Mouse (Mus musculus) forebrain, embryonic 12.5 days (tissue): ENCODE results near the gene Birc5. TPM values are rescaled to one million over a fixed set of nuclear protein-coding genes. Genes with fewer than 3 reads are reported as not detected.

Source experiments
- ATAC-seq: fragments of 200-750 bp; cut with Nextera tagmentation; 2 replicates; pipeline ENCODE4 v1.8.0; 2017; ENCODE audit warnings: moderate TSS enrichment; ENCODE audit not compliant: low FRiP score
- H3K27ac ChIP-seq: fragments of 300-500 bp; sonication (generic); 2 replicates; pipeline ENCODE4 v1.5.1; 2016; ENCODE audit warnings: mild to moderate bottlenecking
- H3K27me3 ChIP-seq: fragments of 300-500 bp; sonication (generic); 2 replicates; pipeline ENCODE4 v1.6.1; 2016; ENCODE audit warnings: mild to moderate bottlenecking
- H3K36me3 ChIP-seq: fragments of 300-500 bp; sonication (generic); replicated peaks from 2 replicates; pipeline ENCODE4 v1.6.1; 2016; ENCODE audit warnings: mild to moderate bottlenecking
- H3K4me1 ChIP-seq: fragments of 300-500 bp; sonication (generic); 2 replicates; pipeline ENCODE4 v1.6.1; 2016
- H3K4me2 ChIP-seq: fragments of 300-500 bp; sonication (generic); 2 replicates; pipeline ENCODE4 v1.6.1; 2016; ENCODE audit warnings: mild to moderate bottlenecking, moderate library complexity
- H3K4me3 ChIP-seq: fragments of 300-500 bp; sonication (generic); replicated peaks from 2 replicates; pipeline ENCODE4 v1.5.1; 2016; ENCODE audit warnings: mild to moderate bottlenecking
- H3K9ac ChIP-seq: fragments of 300-500 bp; sonication (generic); 2 replicates; pipeline ENCODE4 v1.6.1; 2016; ENCODE audit warnings: mild to moderate bottlenecking
- H3K9me3 ChIP-seq: fragments of 300-500 bp; sonication (generic); 2 replicates; pipeline ENCODE4 v1.6.1; 2016
- WGBS: fragments of 180-500 bp; shearing (Covaris S2); methylation state at CpG from one replicate; pipeline ENCODE4 v1.1.7; 2016; 5-methylcytosine and 5-hydroxymethylcytosine counted together
- polyA plus RNA-seq: library from polyadenylated mRNA; unstranded; fragments of >200 nt; fragmentation: Nextera tagmentation; extraction: Ambion mirVana; gene quantifications from 2 replicates; pipeline ENCODE4 v1.2.1, GENCODE M21; 2016

The Birc5 gene
- polyA plus RNA-seq, 1 experiment from 2014 or later, result 282 TPM

GRCm38 (mm10) chr11:117864805-117865204, 15.8 kb downstream of the Birc5 start:
- H3K4me3 ChIP-seq, result no peak overlapping the region
- no peak overlapping the region for H3K27ac ChIP-seq
- peaks cover 54% of the 10 kb centered on the region for H3K27me3 ChIP-seq
- H3K9me3 ChIP-seq, result no peaks in the 10 kb centered on the region
- peaks cover 42% of the 10 kb centered on the region for H3K4me1 ChIP-seq
- H3K9ac ChIP-seq, result 0 out of 2 replicates have a peak overlapping the region, but pooled peaks have one; percentile 12
- WGBS, result 74% methylated on average over 2 of the region's 2 CpGs
- H3K4me2 ChIP-seq, result no peak overlapping the region
- no peaks in the 10 kb centered on the region for H3K36me3 ChIP-seq
- no peak for ATAC-seq

- H3K27me3 ChIP-seq, result peaks cover 42% of the 10 kb centered on the region
- peak; percentile 37; the same call in 1 of the 2 replicates for ATAC-seq
- peak overlapping the region; percentile 13; the same call in 1 of the 2 replicates for H3K4me2 ChIP-seq
- H3K9me3 ChIP-seq, result no peaks in the 10 kb centered on the region
- no peak overlapping the region for H3K4me3 ChIP-seq
- H3K4me1 ChIP-seq, result peaks cover 34% of the 10 kb centered on the region
- no peaks in the 10 kb centered on the region for H3K36me3 ChIP-seq
- H3K27ac ChIP-seq, result peak overlapping the region; percentile 75
- 11% methylated on average over 6 of the region's 6 CpGs for WGBS
- H3K9ac ChIP-seq, result no peak overlapping the region
Observed at GRCm38 (mm10) chr11:117865988-117866387, 16.9 kb downstream of the Birc5 start.

GRCm38 (mm10) chr11:117870688-117871365, 21.8 kb downstream of the Birc5 start:
- 33% methylated on average over 12 of the region's 12 CpGs for WGBS
- Histone ChIP-seq H3K36me3 (no peaks in the 10 kb centered on the region), H3K4me3 (no peak overlapping the region), H3K9ac (no peak overlapping the region), H3K4me2 (peak overlapping the region; percentile 21; the same call in 1 of the 2 replicates), H3K27ac (no peak overlapping the region), H3K9me3 (no peaks in the 10 kb centered on the region), H3K4me1 (peaks cover 38% of the 10 kb centered on the region), H3K27me3 (peaks cover 19% of the 10 kb centered on the region; the same call in 1 of the 2 replicates)
- ATAC-seq, result peak; percentile 31; the same call in 1 of the 2 replicates

GRCm38 (mm10) chr11:117871376-117871775, 22.3 kb downstream of the Birc5 start:
- H3K4me3 ChIP-seq, result no peak overlapping the region
- H3K4me1 ChIP-seq, result peaks cover 32% of the 10 kb centered on the region
- ATAC-seq, result no peak
- H3K4me2 ChIP-seq, result no peak overlapping the region
- no peaks in the 10 kb centered on the region for H3K9me3 ChIP-seq
- WGBS, result 72% methylated on average over 5 of the region's 5 CpGs
- no peaks in the 10 kb centered on the region for H3K36me3 ChIP-seq
- H3K9ac ChIP-seq, result no peak overlapping the region
- H3K27me3 ChIP-seq, result peaks cover 19% of the 10 kb centered on the region; the same call in 1 of the 2 replicates
- no peak overlapping the region for H3K27ac ChIP-seq

DNA sequence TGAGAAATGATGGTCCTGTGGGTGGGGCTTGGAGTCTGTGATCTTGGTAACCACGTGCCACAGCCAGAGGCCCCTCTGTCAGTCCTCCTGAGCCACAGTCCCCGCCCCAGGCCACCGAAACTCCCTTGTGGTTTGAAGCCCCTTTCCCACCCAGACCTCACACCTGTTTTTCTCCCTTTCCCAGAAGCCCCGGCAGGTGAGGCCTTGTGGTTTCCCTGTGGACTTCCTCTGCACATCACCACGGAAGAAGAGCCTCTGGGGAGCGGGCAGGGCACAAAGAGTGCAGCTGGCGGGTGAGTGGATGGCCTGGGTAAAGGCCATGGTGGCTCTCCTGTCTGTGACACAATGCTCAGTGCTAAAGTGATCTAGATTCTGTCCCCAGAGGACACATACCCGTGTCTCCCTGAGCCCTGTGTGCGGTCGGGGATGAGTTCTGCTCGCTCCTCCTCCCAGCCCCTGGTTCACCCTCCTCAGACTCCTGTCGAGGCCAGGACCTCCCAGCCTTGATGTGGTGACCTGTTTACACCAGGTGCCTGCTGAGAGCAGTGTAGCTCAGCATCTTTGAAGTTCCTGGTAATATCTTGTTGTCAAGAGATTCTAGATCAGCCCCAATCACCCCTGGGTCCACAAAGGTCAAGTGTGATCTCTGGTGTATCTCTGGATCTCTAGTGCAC, 23.0 kb downstream of the Birc5 start:
- H3K9ac ChIP-seq, result no peak overlapping the region
- H3K4me1 ChIP-seq, result peaks cover 26% of the 10 kb centered on the region
- peak overlapping the region; percentile 92 for H3K4me2 ChIP-seq
- no peaks in the 10 kb centered on the region for H3K36me3 ChIP-seq
- WGBS, result 62% methylated on average over 12 of the region's 12 CpGs
- H3K27ac ChIP-seq, result no peak overlapping the region
- peaks cover 19% of the 10 kb centered on the region for H3K27me3 ChIP-seq
- no peak for ATAC-seq
- no peaks in the 10 kb centered on the region for H3K9me3 ChIP-seq
- H3K4me3 ChIP-seq, result no peak overlapping the region

DNA sequence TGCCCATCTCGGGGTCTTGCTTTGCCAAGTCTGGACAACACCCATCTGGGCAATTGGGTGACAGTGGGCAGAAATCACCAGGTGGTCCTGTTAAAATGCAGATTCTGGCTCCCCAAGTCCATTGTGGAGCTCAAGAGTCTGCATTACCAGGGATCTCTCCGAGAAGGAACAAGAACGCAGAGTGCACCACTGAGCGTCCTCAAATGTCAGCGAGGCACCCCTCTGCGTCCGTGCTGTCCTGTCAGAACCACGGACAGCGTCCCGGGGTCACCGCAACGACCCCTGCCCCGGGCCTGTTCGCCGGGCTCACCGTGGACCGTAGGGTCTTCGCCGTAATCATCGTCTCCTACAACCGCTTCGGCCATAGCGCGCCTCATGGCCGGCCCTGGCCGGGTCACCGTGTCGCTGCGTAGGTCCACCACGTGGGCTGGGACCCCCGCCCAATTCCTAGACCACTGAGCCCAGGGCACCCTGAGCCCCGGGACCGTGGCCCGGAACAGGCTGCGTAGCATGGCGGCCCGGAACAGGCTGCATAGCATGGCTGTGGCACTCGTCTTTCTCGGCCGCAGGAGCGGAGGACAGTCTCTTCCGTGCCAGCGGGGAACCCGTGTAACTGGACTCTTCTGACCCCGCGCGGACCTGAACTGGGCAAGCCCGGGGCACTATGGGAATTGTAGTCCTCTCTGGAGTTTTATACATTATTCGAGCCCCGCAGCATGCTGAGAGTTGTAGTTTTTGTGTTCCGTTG, 24.0 kb downstream of the Birc5 start, which contains the start of gene Tha1:
Gene Tha1 (minus strand): TSS at position 621 of the 748 bp plus-strand sequence.
- ATAC-seq, result peak; percentile 85
- Histone ChIP-seq H3K9ac (peak within 1 kb of the TSS; percentile 64), H3K4me1 (peaks cover 24% of the 10 kb centered on the region), H3K27me3 (peaks cover 24% of the 10 kb centered on the region), H3K36me3 (no peaks in the 10 kb centered on the region), H3K9me3 (no peaks in the 10 kb centered on the region), H3K27ac (no peak within 1 kb of the TSS), H3K4me2 (peak within 1 kb of the TSS; percentile 92), H3K4me3 (peak within 1 kb of the TSS; percentile 62)
- WGBS, result under 1% methylated on average over 51 of the region's 51 CpGs

DNA sequence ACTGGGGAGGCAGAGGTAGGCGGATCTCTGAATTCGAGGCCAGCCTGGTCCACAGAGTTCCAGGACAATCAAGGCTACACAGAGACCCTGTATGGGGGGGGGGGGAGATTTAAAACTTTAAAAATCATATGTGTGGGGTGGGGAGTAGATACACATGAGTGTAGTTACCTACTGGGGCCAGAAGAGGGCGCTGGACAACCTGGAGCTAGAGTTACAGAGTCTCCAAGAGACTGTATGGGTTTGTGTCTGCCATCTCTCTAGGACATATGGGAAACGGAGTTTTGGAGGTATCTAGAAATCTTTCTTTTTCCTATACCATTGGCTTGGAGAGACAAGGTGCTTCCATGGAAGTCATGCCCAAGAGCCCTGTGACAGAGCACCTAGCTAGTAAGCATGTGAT, 25.4 kb downstream of the Birc5 start:
- 60% methylated on average over 4 of the region's 4 CpGs for WGBS
- H3K4me3 ChIP-seq, result no peak overlapping the region
- H3K27me3 ChIP-seq, result peaks cover 28% of the 10 kb centered on the region
- no peaks in the 10 kb centered on the region for H3K9me3 ChIP-seq
- peaks cover 37% of the 10 kb centered on the region for H3K4me1 ChIP-seq
- no peak overlapping the region for H3K9ac ChIP-seq
- no peak for ATAC-seq
- H3K36me3 ChIP-seq, result no peaks in the 10 kb centered on the region
- no peak overlapping the region for H3K4me2 ChIP-seq
- H3K27ac ChIP-seq, result no peak overlapping the region

GRCm38 (mm10) chr11:117875681-117876080, 26.6 kb downstream of the Birc5 start:
- Histone ChIP-seq H3K4me3 (no peak overlapping the region), H3K27me3 (peaks cover 41% of the 10 kb centered on the region), H3K4me1 (peaks cover 37% of the 10 kb centered on the region), H3K9ac (no peak overlapping the region), H3K27ac (no peak overlapping the region), H3K9me3 (no peaks in the 10 kb centered on the region), H3K4me2 (no peak overlapping the region), H3K36me3 (no peaks in the 10 kb centered on the region)
- WGBS, result 11% methylated on average over 6 of the region's 6 CpGs
- no peak for ATAC-seq

- peak overlapping the region; percentile 57; the same call in 1 of the 2 replicates for H3K27ac ChIP-seq
- H3K27me3 ChIP-seq, result peaks cover 45% of the 10 kb centered on the region
- ATAC-seq, result peak; percentile 61; the same call in 1 of the 2 replicates
- H3K36me3 ChIP-seq, result no peaks in the 10 kb centered on the region
- peaks cover 39% of the 10 kb centered on the region for H3K4me1 ChIP-seq
- 31% methylated on average over 13 of the region's 13 CpGs for WGBS
- no peaks in the 10 kb centered on the region for H3K9me3 ChIP-seq
- 0 out of 2 replicates have a peak overlapping the region, but pooled peaks have one; percentile 42 for H3K9ac ChIP-seq
- H3K4me2 ChIP-seq, result peak overlapping the region; percentile 15; the same call in 1 of the 2 replicates
- no peak overlapping the region for H3K4me3 ChIP-seq
Observed at GRCm38 (mm10) chr11:117877917-117878745, 29.1 kb downstream of the Birc5 start.

- H3K4me3 ChIP-seq, result no peak overlapping the region
- ATAC-seq, result no peak
- H3K4me1 ChIP-seq, result peaks cover 36% of the 10 kb centered on the region
- no peaks in the 10 kb centered on the region for H3K36me3 ChIP-seq
- H3K4me2 ChIP-seq, result peak overlapping the region; percentile 15; the same call in 1 of the 2 replicates
- H3K27ac ChIP-seq, result peak overlapping the region; percentile 57; the same call in 1 of the 2 replicates
- H3K9ac ChIP-seq, result 0 out of 2 replicates have a peak overlapping the region, but pooled peaks have one; percentile 42
- no peaks in the 10 kb centered on the region for H3K9me3 ChIP-seq
- 10% methylated on average over 8 of the region's 8 CpGs for WGBS
- peaks cover 49% of the 10 kb centered on the region for H3K27me3 ChIP-seq
Observed at GRCm38 (mm10) chr11:117878892-117879291, 29.8 kb downstream of the Birc5 start.

- no peak overlapping the region for H3K9ac ChIP-seq
- no peak overlapping the region for H3K4me3 ChIP-seq
- H3K9me3 ChIP-seq, result no peaks in the 10 kb centered on the region
- peaks cover 36% of the 10 kb centered on the region for H3K4me1 ChIP-seq
- no peak overlapping the region for H3K27ac ChIP-seq
- ATAC-seq, result no peak
- H3K4me2 ChIP-seq, result no peak overlapping the region
- H3K36me3 ChIP-seq, result no peaks in the 10 kb centered on the region
- 70% methylated on average over 6 of the region's 6 CpGs for WGBS
- H3K27me3 ChIP-seq, result peaks cover 57% of the 10 kb centered on the region
Observed at GRCm38 (mm10) chr11:117879676-117880075, 30.6 kb downstream of the Birc5 start.
